Comparison of ENCODE assay signal across 23 mouse cellular contexts in the genomic region with DNA sequence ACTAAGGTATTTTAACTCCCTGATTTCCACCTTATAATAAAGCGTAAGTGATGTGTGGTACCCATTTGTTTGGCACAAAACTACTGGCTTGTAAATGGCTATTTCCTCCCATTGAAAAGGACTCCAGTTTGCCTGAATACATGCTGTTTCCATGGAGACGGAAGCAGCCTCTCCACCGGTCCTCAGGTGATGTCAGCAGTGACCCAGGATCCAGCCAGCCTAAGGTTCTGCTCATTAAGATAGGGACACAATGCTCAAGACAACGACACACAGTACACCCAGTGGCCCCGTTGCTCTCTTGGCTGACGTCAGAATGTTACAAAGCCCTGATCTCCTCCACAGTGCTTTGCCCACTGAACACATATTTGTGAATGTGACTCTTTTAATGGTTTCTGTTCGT. TPM values are rescaled to one million over a fixed set of nuclear protein-coding genes. Genes with fewer than 3 reads are reported as not detected.
DNase-seq lines count a peak whose midpoint lies in the region; ATAC-seq and TF ChIP-seq lines count a peak whose summit lies in the region.
"Had no signal": no experiment of that assay in that cellular context is flagged by ENCODE, and none has a peak within 500 bp of the region (broad histone marks: within the 10 kb centered on the region; RNA-seq: fewer than 3 reads in every experiment).

No protein-coding gene starts in this region.

- WGBS in forebrain, embryonic 13.5 days: 34% methylated on average over 7 of the region's 7 CpGs
- WGBS in forebrain, embryonic 11.5 days: 50% methylated on average over 7 of the region's 7 CpGs
- 45% methylated on average over 7 of the region's 7 CpGs for WGBS in midbrain, embryonic 13.5 days
- 56% methylated on average over 7 of the region's 7 CpGs for WGBS in midbrain, embryonic 11.5 days
- 32% methylated on average over 7 of the region's 7 CpGs for WGBS in midbrain, postnatal 0 days

- no peak overlapping the region for H3K9ac ChIP-seq in forebrain, embryonic 13.5 days
- no peak overlapping the region for H3K9ac ChIP-seq in forebrain, embryonic 11.5 days (ENCODE audit: low read length)
- H3K9ac ChIP-seq in midbrain, embryonic 13.5 days (replicated peaks): no peak overlapping the region
- no peak overlapping the region for H3K9ac ChIP-seq in midbrain, embryonic 11.5 days (ENCODE audit: low read length)
- no peak overlapping the region for H3K9ac ChIP-seq in midbrain, postnatal 0 days (replicated peaks; ENCODE audit: low read length, poor library complexity, severe bottlenecking)
- H3K9ac ChIP-seq: embryonic facial prominence, embryonic 15.5 days; heart, embryonic 12.5 days; limb, embryonic 13.5 days; liver, embryonic 12.5 days; stomach, embryonic 15.5 days had no signal

- no peak overlapping the region for H3K4me3 ChIP-seq in forebrain, embryonic 13.5 days
- H3K4me3 ChIP-seq in forebrain, embryonic 11.5 days (ENCODE audit: low read depth, low read length): no peak overlapping the region
- no peak overlapping the region for H3K4me3 ChIP-seq in midbrain, embryonic 13.5 days (replicated peaks)
- no peak overlapping the region for H3K4me3 ChIP-seq in midbrain, embryonic 11.5 days (ENCODE audit: low read depth, low read length)
- H3K4me3 ChIP-seq in midbrain, postnatal 0 days (ENCODE audit: low read depth, low read length): no peak overlapping the region
- H3K4me3 ChIP-seq: embryonic facial prominence, embryonic 15.5 days; heart, embryonic 12.5 days; limb, embryonic 13.5 days; liver, embryonic 12.5 days; stomach, embryonic 15.5 days had no signal

- H3K4me2 ChIP-seq in forebrain, embryonic 13.5 days: no peak overlapping the region
- no peak overlapping the region for H3K4me2 ChIP-seq in forebrain, embryonic 11.5 days (ENCODE audit: low read depth, low read length, severe bottlenecking)
- H3K4me2 ChIP-seq in midbrain, embryonic 13.5 days (replicated peaks): no peak overlapping the region
- H3K4me2 ChIP-seq in midbrain, embryonic 11.5 days: no peak overlapping the region
- no peak overlapping the region for H3K4me2 ChIP-seq in midbrain, postnatal 0 days (ENCODE audit: low read depth, low read length, poor library complexity, severe bottlenecking)
- H3K4me2 ChIP-seq: embryonic facial prominence, embryonic 15.5 days; heart, embryonic 12.5 days; limb, embryonic 13.5 days; liver, embryonic 12.5 days; stomach, embryonic 15.5 days had no signal

- H3K27me3 ChIP-seq in forebrain, embryonic 13.5 days: no peaks in the 10 kb centered on the region
- H3K27me3 ChIP-seq in forebrain, embryonic 11.5 days (ENCODE audit: control insufficient read depth, insufficient read depth, low read length): no peaks in the 10 kb centered on the region
- H3K27me3 ChIP-seq in midbrain, embryonic 13.5 days: no peaks in the 10 kb centered on the region
- H3K27me3 ChIP-seq in midbrain, embryonic 11.5 days (ENCODE audit: control insufficient read depth, insufficient read depth, low read length): no peaks in the 10 kb centered on the region
- H3K27me3 ChIP-seq in midbrain, postnatal 0 days (ENCODE audit: insufficient read depth, low read length): no peaks in the 10 kb centered on the region; the same call in 1 of the 2 replicates
- H3K27me3 ChIP-seq: embryonic facial prominence, embryonic 15.5 days; stomach, embryonic 15.5 days had no signal

- H3K9me3 ChIP-seq in forebrain, embryonic 13.5 days (replicated peaks): no peaks in the 10 kb centered on the region
- H3K9me3 ChIP-seq in forebrain, embryonic 11.5 days (ENCODE audit: control insufficient read depth, low read length): no peaks in the 10 kb centered on the region
- no peaks in the 10 kb centered on the region for H3K9me3 ChIP-seq in midbrain, embryonic 13.5 days
- H3K9me3 ChIP-seq in midbrain, embryonic 11.5 days (ENCODE audit: control insufficient read depth, low read length): no peaks in the 10 kb centered on the region
- H3K9me3 ChIP-seq in midbrain, postnatal 0 days (ENCODE audit: low read length): no peaks in the 10 kb centered on the region
- H3K9me3 ChIP-seq: embryonic facial prominence, embryonic 15.5 days; heart, embryonic 12.5 days; limb, embryonic 13.5 days; liver, embryonic 12.5 days; stomach, embryonic 15.5 days had no signal

- 0 out of 2 replicates have a peak, but pooled peaks have one; percentile 30 for ATAC-seq in forebrain, embryonic 13.5 days
- ATAC-seq in forebrain, embryonic 11.5 days (replicated peaks; ENCODE audit: low FRiP score): no peak
- peak; percentile 69 for ATAC-seq in midbrain, embryonic 13.5 days
- ATAC-seq in midbrain, embryonic 11.5 days (ENCODE audit: low FRiP score): no peak
- ATAC-seq in midbrain, postnatal 0 days (ENCODE audit: low FRiP score): peak; percentile 65; the same call in 1 of the 2 replicates
- ATAC-seq: intestine, postnatal 0 days; liver, embryonic 12.5 days had no signal

- TF ChIP-seq CTCF in brain, embryonic 14.5 days (IDR thresholded peaks at IDR 0.05; ENCODE audit: borderline replicate concordance, extremely low read depth, insufficient read depth, insufficient read length): no peak
- TF ChIP-seq CTCF in midbrain, postnatal 0 days (IDR thresholded peaks at IDR 0.05): no peak

- no peak for TF ChIP-seq POLR2A in brain, embryonic 14.5 days (IDR thresholded peaks at IDR 0.05; ENCODE audit: borderline replicate concordance, extremely low read depth, insufficient read depth, insufficient read length, poor library complexity, severe bottlenecking)

- DNase-seq in forebrain, embryonic 11.5 days (ENCODE audit: low spot score): no peak
- no peak for DNase-seq in midbrain, embryonic 11.5 days (ENCODE audit: low spot score, missing footprints)
- DNase-seq in brain, embryonic 14.5 days (ENCODE audit: low read depth): peak; percentile 70
- peak; percentile 40 for DNase-seq in midbrain, postnatal 0 days (ENCODE audit: low spot score)
- DNase-seq in heart, adult 8-10 months (ENCODE audit: low spot score): no peak
- DNase-seq: cerebellum, adult 18-20 months; cerebellum, postnatal 14 days; gastrocnemius, postnatal 10 days; heart, adult 11 months; heart, postnatal 10 days; kidney, postnatal 4 days; lung, adult 18-20 months; lung, postnatal 14 days; right cerebral cortex, postnatal 14 days; thymus, postnatal 25 days had no signal

- no peaks in the 10 kb centered on the region for H3K36me3 ChIP-seq in forebrain, embryonic 13.5 days (ENCODE audit: poor library complexity, severe bottlenecking)
- no peaks in the 10 kb centered on the region for H3K36me3 ChIP-seq in forebrain, embryonic 11.5 days (ENCODE audit: control insufficient read depth, insufficient read depth, low read length)
- H3K36me3 ChIP-seq in midbrain, embryonic 13.5 days: no peaks in the 10 kb centered on the region
- no peaks in the 10 kb centered on the region for H3K36me3 ChIP-seq in midbrain, embryonic 11.5 days (ENCODE audit: control insufficient read depth, insufficient read depth, low read length)
- no peaks in the 10 kb centered on the region for H3K36me3 ChIP-seq in midbrain, postnatal 0 days (ENCODE audit: insufficient read depth, low read length)
- H3K36me3 ChIP-seq: embryonic facial prominence, embryonic 15.5 days; heart, embryonic 12.5 days; limb, embryonic 13.5 days; liver, embryonic 12.5 days; stomach, embryonic 15.5 days had no signal

- H3K27ac ChIP-seq in forebrain, embryonic 13.5 days: no peak overlapping the region
- H3K27ac ChIP-seq in forebrain, embryonic 11.5 days (ENCODE audit: low read depth, low read length): no peak overlapping the region
- no peak overlapping the region for H3K27ac ChIP-seq in midbrain, embryonic 13.5 days
- H3K27ac ChIP-seq in midbrain, embryonic 11.5 days (ENCODE audit: low read depth, low read length): no peak overlapping the region
- peak overlapping the region; percentile 47 for H3K27ac ChIP-seq in midbrain, postnatal 0 days (ENCODE audit: low read depth, low read length)
- H3K27ac ChIP-seq: embryonic facial prominence, embryonic 15.5 days; limb, embryonic 13.5 days; liver, embryonic 12.5 days; stomach, embryonic 15.5 days had no signal

- H3K4me1 ChIP-seq in forebrain, embryonic 13.5 days: peaks cover 15% of the 10 kb centered on the region; the same call in 1 of the 2 replicates
- H3K4me1 ChIP-seq in forebrain, embryonic 11.5 days (replicated peaks; ENCODE audit: control insufficient read depth, insufficient read depth, low read length): peaks cover 3% of the 10 kb centered on the region; the same call in 1 of the 2 replicates
- peaks cover 20% of the 10 kb centered on the region for H3K4me1 ChIP-seq in midbrain, embryonic 13.5 days (replicated peaks)
- H3K4me1 ChIP-seq in midbrain, embryonic 11.5 days (ENCODE audit: control insufficient read depth, insufficient read depth, low read length): no peaks in the 10 kb centered on the region
- peaks cover 3% of the 10 kb centered on the region for H3K4me1 ChIP-seq in midbrain, postnatal 0 days (ENCODE audit: insufficient read depth, low read length)
- H3K4me1 ChIP-seq: embryonic facial prominence, embryonic 15.5 days; limb, embryonic 13.5 days; liver, embryonic 12.5 days; stomach, embryonic 15.5 days had no signal

RNA-seq across cellular contexts. Expression of a gene that starts 16.8 kb away (rescaled TPM):
- polyA plus RNA-seq in forebrain, embryonic 13.5 days (2015; fragmentation: Nextera tagmentation; extraction: Ambion mirVana): 44.2 and 52.9 TPM in 2 replicates
- polyA plus RNA-seq in forebrain, embryonic 11.5 days (2014; fragmentation: Nextera tagmentation; extraction: Ambion mirVana): 67.4 and 68.3 TPM in 2 replicates
- 43.2 and 46.0 TPM in 2 replicates for polyA plus RNA-seq in midbrain, embryonic 13.5 days (2015; fragmentation: Nextera tagmentation; extraction: Ambion mirVana)
- 61.2 and 63.1 TPM in 2 replicates for polyA plus RNA-seq in midbrain, embryonic 11.5 days (2014; fragmentation: Nextera tagmentation; extraction: Ambion mirVana)
- polyA plus RNA-seq in brain, embryonic 14.5 days (2012; rRNA removed): 64.1 and 82.9 TPM in 2 replicates
- total RNA-seq in midbrain, postnatal 0 days (2014; rRNA removed): 36.1 and 41.7 TPM in 2 replicates
- polyA plus RNA-seq in midbrain, postnatal 0 days (2015; fragmentation: Nextera tagmentation; extraction: Ambion mirVana): 26.0 and 26.8 TPM in 2 replicates
- total RNA-seq in heart, adult 8-10 months (2022): 10 to 100 TPM; 11.0 to 13.7 (median 12.6) TPM

Comparison
In these comparisons a context has a peak if more than half of its experiments do, and no peak if none do; other contexts are left out.
1. ATAC-seq: peak in forebrain, embryonic 13.5 days (single experiment), midbrain, embryonic 13.5 days (single experiment) and midbrain, postnatal 0 days (single experiment); none in forebrain, embryonic 11.5 days (single experiment) and midbrain, embryonic 11.5 days (single experiment).
2. DNase-seq: peak in brain, embryonic 14.5 days (single experiment) and midbrain, postnatal 0 days (single experiment); none in forebrain, embryonic 11.5 days (single experiment), midbrain, embryonic 11.5 days (single experiment) and heart, adult 8-10 months (single experiment).